8 mouse cellular contexts compared by ENCODE assay signal in genomic region chr14:20765642-20766258, GRCm38 (mm10). TPM values are rescaled to one million over a fixed set of nuclear protein-coding genes. Genes with fewer than 3 reads are reported as not detected.
DNase-seq lines count a peak whose midpoint lies in the region; ATAC-seq and TF ChIP-seq lines count a peak whose summit lies in the region.

No protein-coding gene starts in this region.

- H3ac ChIP-seq in C2C12 (ENCODE audit: control insufficient read depth, insufficient read length, low read depth), result peak overlapping the region; percentile 34
- H3ac ChIP-seq in myocyte (ENCODE audit: control insufficient read depth, insufficient read length), result no peak overlapping the region

- no peaks in the 10 kb centered on the region for H3K27me3 ChIP-seq in C2C12 (ENCODE audit: control insufficient read depth, insufficient read depth, insufficient read length)
- H3K27me3 ChIP-seq in heart, embryonic 13.5 days (replicated peaks), result no peaks in the 10 kb centered on the region
- no peaks in the 10 kb centered on the region for H3K27me3 ChIP-seq in kidney, postnatal 0 days (ENCODE audit: insufficient read depth, low read length)
- H3K27me3 ChIP-seq in liver, embryonic 11.5 days (replicated peaks; ENCODE audit: control insufficient read depth, insufficient read depth, low read length), result no peaks in the 10 kb centered on the region
- H3K27me3 ChIP-seq in myocyte (ENCODE audit: control insufficient read depth, insufficient read depth, insufficient read length), result no peaks in the 10 kb centered on the region

- H3K36me3 ChIP-seq in C2C12 (ENCODE audit: control insufficient read depth, insufficient read depth), result peaks cover 79% of the 10 kb centered on the region
- H3K36me3 ChIP-seq in heart, embryonic 13.5 days, result peaks cover 83% of the 10 kb centered on the region
- H3K36me3 ChIP-seq in kidney, postnatal 0 days (ENCODE audit: insufficient read depth, low read length), result peaks cover 56% of the 10 kb centered on the region
- peaks cover 28% of the 10 kb centered on the region for H3K36me3 ChIP-seq in liver, embryonic 11.5 days (ENCODE audit: control insufficient read depth, insufficient read depth, low read length)
- H3K36me3 ChIP-seq in myocyte (ENCODE audit: control insufficient read depth, insufficient read depth), result peaks cover 49% of the 10 kb centered on the region

- H3K9me3 ChIP-seq in heart, embryonic 13.5 days, result no peaks in the 10 kb centered on the region
- no peaks in the 10 kb centered on the region for H3K9me3 ChIP-seq in kidney, postnatal 0 days (replicated peaks; ENCODE audit: low read length)
- H3K9me3 ChIP-seq in liver, embryonic 11.5 days (ENCODE audit: control insufficient read depth, low read length), result no peaks in the 10 kb centered on the region

- H3K4me2 ChIP-seq in heart, embryonic 13.5 days, result peak overlapping the region; percentile 19; the same call in 1 of the 2 replicates
- H3K4me2 ChIP-seq in kidney, postnatal 0 days (ENCODE audit: low read length), result no peak overlapping the region
- no peak overlapping the region for H3K4me2 ChIP-seq in liver, embryonic 11.5 days
- H3K4me2 ChIP-seq in myocyte (ENCODE audit: low read depth), result peak overlapping the region; percentile 72

- TF ChIP-seq CTCF in C2C12 (IDR thresholded peaks at IDR 0.05; ENCODE audit: control insufficient read depth, insufficient read depth, insufficient read length), result peak; percentile 92
- TF ChIP-seq CTCF in kidney, postnatal 0 days (IDR thresholded peaks at IDR 0.05; ENCODE audit: low read depth), result peak; percentile 96

- DNase-seq in brain, adult 2 months (ENCODE audit: low read depth, low spot score), result peak; percentile 90
- DNase-seq in kidney, postnatal 0 days (ENCODE audit: low spot score), result peak; percentile 87
- peak; percentile 77 for DNase-seq in liver, embryonic 11.5 days (ENCODE audit: low spot score)
- DNase-seq in spleen, postnatal 4 days (ENCODE audit: low spot score in 2 of 2), result peak; percentile 81 to 95

- H3K79me2 ChIP-seq in C2C12 (ENCODE audit: control insufficient read depth, insufficient read depth) (peaks cover 38% of the 10 kb centered on the region), myocyte (ENCODE audit: control insufficient read depth, insufficient read depth) (peaks cover 3% of the 10 kb centered on the region)

- WGBS in heart, embryonic 13.5 days, result 11% methylated on average over 12 of the region's 12 CpGs
- 25% methylated on average over 12 of the region's 12 CpGs for WGBS in kidney, postnatal 0 days
- 25% methylated on average over 12 of the region's 12 CpGs for WGBS in liver, embryonic 11.5 days

- H3K4me3 ChIP-seq in C2C12 (ENCODE audit: insufficient read depth, poor library complexity, severe bottlenecking) (no peak overlapping the region), myocyte (no peak overlapping the region)
- H3K4me3 ChIP-seq in heart, embryonic 13.5 days, result no peak overlapping the region
- no peak overlapping the region for H3K4me3 ChIP-seq in kidney, postnatal 0 days (replicated peaks; ENCODE audit: low read depth, low read length)
- H3K4me3 ChIP-seq in liver, embryonic 11.5 days (ENCODE audit: low read depth, low read length), result no peak overlapping the region

- H3K79me3 ChIP-seq in C2C12 (ENCODE audit: low read depth), result peaks cover 10% of the 10 kb centered on the region

- H3K4me1 ChIP-seq in heart, embryonic 13.5 days, result peaks cover 47% of the 10 kb centered on the region
- H3K4me1 ChIP-seq in kidney, postnatal 0 days (replicated peaks; ENCODE audit: insufficient read depth, low read length), result no peaks in the 10 kb centered on the region
- H3K4me1 ChIP-seq in liver, embryonic 11.5 days (replicated peaks; ENCODE audit: control insufficient read depth, insufficient read depth, low read length), result no peaks in the 10 kb centered on the region

- H3K27ac ChIP-seq in heart, embryonic 13.5 days (replicated peaks), result peak overlapping the region; percentile 95
- H3K27ac ChIP-seq in kidney, postnatal 0 days, result peak overlapping the region; percentile 19; the same call in 1 of the 2 replicates
- no peak overlapping the region for H3K27ac ChIP-seq in liver, embryonic 11.5 days (ENCODE audit: low read depth, low read length)

- peak overlapping the region; percentile 70 for H3K9ac ChIP-seq in heart, embryonic 13.5 days
- no peak overlapping the region for H3K9ac ChIP-seq in kidney, postnatal 0 days (ENCODE audit: low read depth, low read length)
- no peak overlapping the region for H3K9ac ChIP-seq in liver, embryonic 11.5 days (ENCODE audit: low read depth, low read length)

- no peak for TF ChIP-seq POLR2A in myocyte (IDR thresholded peaks at IDR 0.05; ENCODE audit: insufficient read length, low read depth)

- peak; percentile 84 for ATAC-seq in erythroid progenitor cell, adult 5-6 weeks (replicated peaks; ENCODE audit: low FRiP score, poor library complexity, severe bottlenecking)
- ATAC-seq in heart, embryonic 13.5 days (ENCODE audit: extremely low read depth, insufficient number of reproducible peaks, low FRiP score, low TSS enrichment), result peak; percentile 55; the same call in 1 of the 2 replicates
- ATAC-seq in kidney, postnatal 0 days (replicated peaks; ENCODE audit: low FRiP score, low read depth), result peak; percentile 70
- peak; percentile 51 for ATAC-seq in liver, embryonic 11.5 days (replicated peaks; ENCODE audit: low FRiP score)

TF ChIP-seq in C2C12, 6 proteins besides CTCF, POLR2A, EP300 and RAD21:
- TF ChIP-seq FOSL1 (IDR thresholded peaks at IDR 0.05; ENCODE audit: insufficient read depth, low read length, poor library complexity, severe bottlenecking) (peak; percentile 71), CEBPB (IDR thresholded peaks at IDR 0.05; ENCODE audit: low read depth) (no peak), MAX (IDR thresholded peaks at IDR 0.05) (peak; percentile 70)

TF ChIP-seq in myocyte, 11 proteins besides CTCF, POLR2A, EP300 and RAD21:
- TF ChIP-seq POLR2AphosphoS2 (IDR thresholded peaks at IDR 0.05; ENCODE audit: insufficient read length, low read depth), result no peak
- no peak for TF ChIP-seq TCF12 (IDR thresholded peaks at IDR 0.05; ENCODE audit: insufficient read depth, poor library complexity, severe bottlenecking)
- TF ChIP-seq REST (IDR thresholded peaks at IDR 0.05; ENCODE audit: insufficient read depth, insufficient read length), result no peak
- TF ChIP-seq CEBPB (IDR thresholded peaks at IDR 0.05; ENCODE audit: insufficient read depth, poor library complexity, severe bottlenecking), result no peak
- peak in 1 of 3 experiments; percentile 5 for TF ChIP-seq MYOG (IDR thresholded peaks at IDR 0.05; ENCODE audit: control insufficient read depth in 1 of 3, insufficient read depth in 1 of 3, insufficient read length in 2 of 3, low read depth in 2 of 3)
- TF ChIP-seq MYOD1 (IDR thresholded peaks at IDR 0.05; ENCODE audit: control insufficient read depth in 1 of 3, insufficient read length in 2 of 3, low read depth in 2 of 3), result peak in 1 of 3 experiments; percentile 13
- TF ChIP-seq SRF (IDR thresholded peaks at IDR 0.05; ENCODE audit: control insufficient read depth, insufficient read length, low read depth), result peak; percentile 7
- no peak for TF ChIP-seq USF1 (IDR thresholded peaks at IDR 0.05; ENCODE audit: low read depth)
- TF ChIP-seq E2F4 (IDR thresholded peaks at IDR 0.05; ENCODE audit: insufficient read depth), result no peak
- no peak for TF ChIP-seq TCF3 (IDR thresholded peaks at IDR 0.05; ENCODE audit: insufficient read length, low read depth)

RNA-seq across cellular contexts. Expression of gene Camk2g, which starts 28.1 kb away (rescaled TPM):
- polyA plus RNA-seq in C2C12 (2012; fragmentation: generic; extraction: Trizol) (74.2 TPM), myocyte (2012; fragmentation: generic; extraction: Trizol) (57.2 TPM)
- 6.7 and 7.2 TPM in 2 replicates for total RNA-seq in erythroid progenitor cell, adult 5-6 weeks (2015; ENCODE audit: low replicate concordance)
- 3.6 and 6.9 TPM in 2 replicates for total RNA-seq in erythroid progenitor cell, adult 5-6 weeks (2017; ENCODE audit: low replicate concordance)
- 55.0 and 60.2 TPM in 2 replicates for polyA plus RNA-seq in heart, embryonic 13.5 days (2015; fragmentation: Nextera tagmentation; extraction: Ambion mirVana)
- 36.5 and 45.5 TPM in 2 replicates for polyA plus RNA-seq in kidney, postnatal 0 days (2015; fragmentation: Nextera tagmentation; extraction: Ambion mirVana)
- 23.0 and 28.6 TPM in 2 replicates for polyA plus RNA-seq in liver, embryonic 11.5 days (2014; fragmentation: Nextera tagmentation; extraction: Ambion mirVana)

RNA-seq across cellular contexts. Expression of gene Ndst2, which starts 31.4 kb away (rescaled TPM):
- polyA plus RNA-seq in C2C12 (2012; fragmentation: generic; extraction: Trizol) (13.5 TPM), myocyte (2012; fragmentation: generic; extraction: Trizol) (11.9 TPM)
- 81.8 and 146 TPM in 2 replicates for total RNA-seq in erythroid progenitor cell, adult 5-6 weeks (2015; ENCODE audit: low replicate concordance)
- total RNA-seq in erythroid progenitor cell, adult 5-6 weeks (2017; ENCODE audit: low replicate concordance), result 27.3 and 33.1 TPM in 2 replicates
- polyA plus RNA-seq in heart, embryonic 13.5 days (2015; fragmentation: Nextera tagmentation; extraction: Ambion mirVana), result 13.8 and 14.9 TPM in 2 replicates
- polyA plus RNA-seq in kidney, postnatal 0 days (2015; fragmentation: Nextera tagmentation; extraction: Ambion mirVana), result 18.2 and 19.3 TPM in 2 replicates
- 32.6 and 34.5 TPM in 2 replicates for polyA plus RNA-seq in liver, embryonic 11.5 days (2014; fragmentation: Nextera tagmentation; extraction: Ambion mirVana)

RNA-seq across cellular contexts. Expression of gene Zswim8, which starts 58.4 kb away (rescaled TPM):
- 74.0 TPM for polyA plus RNA-seq in C2C12 (2012; fragmentation: generic; extraction: Trizol)
- total RNA-seq in erythroid progenitor cell, adult 5-6 weeks (2015; ENCODE audit: low replicate concordance), result 59.5 and 62.5 TPM in 2 replicates
- total RNA-seq in erythroid progenitor cell, adult 5-6 weeks (2017; ENCODE audit: low replicate concordance), result 29.8 and 30.5 TPM in 2 replicates
- 23.0 and 23.4 TPM in 2 replicates for polyA plus RNA-seq in heart, embryonic 13.5 days (2015; fragmentation: Nextera tagmentation; extraction: Ambion mirVana)
- 20.2 and 20.6 TPM in 2 replicates for polyA plus RNA-seq in kidney, postnatal 0 days (2015; fragmentation: Nextera tagmentation; extraction: Ambion mirVana)
- 12.0 and 17.2 TPM in 2 replicates for polyA plus RNA-seq in liver, embryonic 11.5 days (2014; fragmentation: Nextera tagmentation; extraction: Ambion mirVana)
- polyA plus RNA-seq in myocyte (2012; fragmentation: generic; extraction: Trizol), result 74.9 TPM

Comparison
In these comparisons a context has a peak if more than half of its experiments do, and no peak if none do; other contexts are left out.
1. H3K4me2 ChIP-seq: peak in heart, embryonic 13.5 days (single experiment) and myocyte (single experiment); none in kidney, postnatal 0 days (single experiment) and liver, embryonic 11.5 days (single experiment).
2. Peak in every context shown above with its lines, with median percentiles within 50 percentile points of each other: DNase-seq and ATAC-seq.